Mouse (Mus musculus) intestine, postnatal 0 days (tissue): ENCODE results near the gene Ppp2r5b. TPM values are rescaled to one million over a fixed set of nuclear protein-coding genes. Genes with fewer than 3 reads are reported as not detected.

ENCODE experiments used
- ATAC-seq: fragments of 200-750 bp; cut with Nextera tagmentation; 2 replicates; pipeline ENCODE4 v1.8.0; 2017; ENCODE audit warnings: mild to moderate bottlenecking, moderate TSS enrichment, moderate library complexity
- H3K27ac ChIP-seq: fragments of 300-500 bp; sonication (generic); 2 replicates; pipeline ENCODE4 v1.5.1; 2014; ENCODE audit warnings: mild to moderate bottlenecking, low read depth, low read length, moderate library complexity
- H3K27me3 ChIP-seq: fragments of 300-500 bp; sonication (generic); replicated peaks from 2 replicates; pipeline ENCODE4 v1.6.1; 2014; ENCODE audit warnings: low read length, mixed read lengths; ENCODE audit not compliant: control insufficient read depth, insufficient read depth
- H3K36me3 ChIP-seq: fragments of 300-500 bp; sonication (generic); 2 replicates; pipeline ENCODE4 v1.6.1; 2014; ENCODE audit warnings: mild to moderate bottlenecking, moderate library complexity; ENCODE audit not compliant: control insufficient read depth, insufficient read depth
- H3K4me1 ChIP-seq: fragments of 300-500 bp; sonication (generic); replicated peaks from 2 replicates; pipeline ENCODE4 v1.6.1; 2014; ENCODE audit warnings: antibody characterized with exemption, low read length, mixed read lengths; ENCODE audit not compliant: control insufficient read depth, insufficient read depth
- H3K4me2 ChIP-seq: fragments of 300-500 bp; sonication (generic); replicated peaks from 2 replicates; pipeline ENCODE4 v1.6.1; 2014; ENCODE audit warnings: low read depth, mild to moderate bottlenecking, moderate library complexity
- H3K4me3 ChIP-seq: fragments of 300-500 bp; sonication (generic); 2 replicates; pipeline ENCODE4 v1.5.1; 2014; ENCODE audit warnings: low read depth, low read length
- H3K9ac ChIP-seq: fragments of 300-500 bp; sonication (generic); 2 replicates; pipeline ENCODE4 v1.6.1; 2014; ENCODE audit warnings: mild to moderate bottlenecking, low read depth, low read length
- H3K9me3 ChIP-seq: fragments of 300-500 bp; sonication (generic); 2 replicates; pipeline ENCODE4 v1.6.1; 2016; ENCODE audit warnings: mixed run types; ENCODE audit not compliant: control insufficient read depth
- CTCF ChIP-seq: sonication (generic); IDR thresholded peaks from 2 replicates; pipeline ENCODE4 v1.5.1; 2016; ENCODE audit warnings: low read depth, mild to moderate bottlenecking, control low read depth, antibody characterized with exemption, moderate library complexity
- WGBS: fragments of 180-500 bp; shearing (Covaris S2); extraction: QIAGEN DNeasy Blood & Tissue Kit; methylation state at CpG from one replicate; pipeline ENCODE4 v1.1.7; 2014; 5-methylcytosine and 5-hydroxymethylcytosine counted together
- polyA plus RNA-seq: library from polyadenylated mRNA; unstranded; fragments of >200 nt; fragmentation: Nextera tagmentation; extraction: Ambion mirVana; gene quantifications from 2 replicates; pipeline ENCODE4 v1.2.1, GENCODE M21; 2015

The Ppp2r5b gene
- polyA plus RNA-seq, 1 experiment from 2014 or later = 15.2 TPM

DNA sequence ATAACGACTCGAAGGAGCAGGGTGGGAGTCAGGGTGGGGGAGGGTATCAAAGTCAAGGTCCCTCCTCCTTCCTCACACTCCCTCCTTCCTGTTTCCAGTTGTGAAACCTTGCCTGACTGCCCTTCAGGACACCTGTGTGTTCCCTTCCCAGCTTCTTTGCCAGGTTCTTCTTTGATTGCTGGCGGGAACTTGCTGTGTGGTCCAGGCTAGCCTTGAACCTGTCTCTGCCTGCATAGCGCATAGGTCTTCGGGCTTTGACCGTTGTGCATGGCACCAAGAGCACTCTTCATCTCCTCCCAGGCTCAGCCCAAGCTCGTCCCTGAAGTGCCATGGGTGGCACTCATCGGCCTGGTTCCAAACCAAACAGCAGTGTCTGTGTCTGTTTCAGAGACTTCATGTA lies 29.3 kb upstream of the Ppp2r5b start:
- Histone ChIP-seq H3K9ac (peak overlapping the region; percentile 58), H3K4me3 (peak overlapping the region; percentile 62)
- 40% methylated on average over 8 of the region's 8 CpGs for WGBS

DNA sequence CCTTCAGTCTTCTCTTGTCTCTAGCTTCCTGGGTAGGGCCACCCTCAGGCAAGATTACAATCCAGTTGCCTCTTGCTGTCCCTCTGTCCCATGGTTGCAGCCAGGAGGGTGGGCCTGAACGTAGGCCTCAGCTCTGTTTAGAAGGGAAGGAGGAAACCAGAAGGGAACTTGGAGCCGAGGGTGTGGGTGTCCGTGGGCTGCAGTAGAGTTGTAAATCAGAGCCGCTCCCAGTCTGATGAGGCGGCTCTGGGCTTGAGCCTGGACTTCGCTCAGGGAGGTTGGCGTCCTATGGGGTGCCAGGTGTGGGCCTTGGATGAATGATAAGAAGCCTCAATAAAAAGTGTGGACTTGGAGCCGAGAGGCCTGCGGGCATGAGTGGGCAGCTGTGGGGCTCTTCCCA lies 28.5 kb upstream of the Ppp2r5b start:
- Histone ChIP-seq H3K27me3 (no peaks in the 10 kb centered on the region), H3K9me3 (no peaks in the 10 kb centered on the region), H3K4me2 (peak overlapping the region; percentile 77), H3K9ac (peak overlapping the region; percentile 87), H3K4me1 (0 out of 2 replicates have a peak, but pooled peaks cover 3% of the 10 kb centered on the region), H3K27ac (peak overlapping the region; percentile 99), H3K36me3 (peaks cover 22% of the 10 kb centered on the region), H3K4me3 (peak overlapping the region; percentile 62)
- TF ChIP-seq CTCF = no peak
- peak; percentile 78 for ATAC-seq
- 27% methylated on average over 9 of the region's 9 CpGs for WGBS

More for the DNA sequence above, 29.3 kb upstream of the Ppp2r5b start:
- H3K4me1 ChIP-seq = peaks cover 3% of the 10 kb centered on the region; the same call in 1 of the 2 replicates
- peak overlapping the region; percentile 99 for H3K27ac ChIP-seq
- peaks cover 21% of the 10 kb centered on the region for H3K36me3 ChIP-seq
- peak overlapping the region; percentile 77 for H3K4me2 ChIP-seq
- no peak for ATAC-seq
- no peaks in the 10 kb centered on the region for H3K27me3 ChIP-seq
- TF ChIP-seq CTCF = no peak
- no peaks in the 10 kb centered on the region for H3K9me3 ChIP-seq

DNA sequence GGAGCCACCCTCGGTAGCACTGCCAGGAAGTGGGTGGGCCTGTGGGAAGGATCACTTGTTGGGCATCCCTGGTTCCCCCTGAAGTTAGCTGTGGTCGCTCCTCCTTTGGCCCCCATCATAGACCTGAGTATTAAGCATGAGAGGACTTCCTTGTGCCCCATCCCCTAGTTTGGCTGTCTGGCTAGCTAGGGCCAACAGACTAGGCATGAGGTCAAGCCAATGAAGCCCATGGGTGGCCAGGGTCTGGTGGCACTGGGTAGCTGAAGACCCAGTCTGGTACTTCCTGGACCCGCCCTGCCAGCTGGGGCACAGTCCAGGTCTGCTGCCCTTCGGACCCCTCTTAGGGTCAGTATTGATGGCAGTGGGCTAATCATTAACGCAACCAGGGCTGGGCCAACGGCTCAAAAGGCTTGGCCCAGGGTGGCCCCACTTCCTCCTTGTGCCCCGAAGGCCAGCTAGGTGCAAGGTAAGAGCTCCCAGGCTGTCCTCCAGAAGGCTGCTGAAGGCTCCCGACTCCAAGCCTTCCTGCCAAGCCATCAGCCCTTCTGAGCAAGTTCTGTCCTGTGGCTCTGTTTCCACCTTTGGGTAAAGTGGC lies 27.3 kb upstream of the Ppp2r5b start:
- no peak for TF ChIP-seq CTCF
- ATAC-seq = peak; percentile 71
- peak overlapping the region; percentile 87 for H3K9ac ChIP-seq

DNA sequence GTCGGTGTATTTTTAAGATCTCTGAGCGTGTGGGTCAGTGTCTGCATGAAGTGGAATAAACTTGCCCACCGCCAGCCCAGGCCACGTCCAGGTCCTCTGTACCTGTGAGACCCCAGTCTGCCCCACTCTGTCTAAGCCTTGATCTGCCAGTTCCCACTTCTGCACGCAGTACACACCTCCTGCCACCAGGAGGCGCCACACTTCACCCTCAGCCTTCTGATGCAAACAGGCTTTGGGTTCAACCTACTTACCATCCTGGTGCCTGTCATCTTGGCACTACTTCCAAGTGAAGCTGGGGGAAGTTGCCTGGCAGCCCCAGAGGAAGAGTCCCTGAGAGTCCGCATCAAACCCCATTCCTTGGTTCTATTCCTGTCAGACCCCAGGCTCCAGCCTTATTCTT lies 26.6 kb upstream of the Ppp2r5b start:
- H3K9me3 ChIP-seq = no peaks in the 10 kb centered on the region
- ATAC-seq = no peak
- 0 out of 2 replicates have a peak, but pooled peaks cover 3% of the 10 kb centered on the region for H3K4me1 ChIP-seq
- H3K36me3 ChIP-seq = peaks cover 41% of the 10 kb centered on the region
- H3K4me3 ChIP-seq = no peak overlapping the region
- peak overlapping the region; percentile 77 for H3K4me2 ChIP-seq
- WGBS = 59% methylated on average over 7 of the region's 7 CpGs
- H3K9ac ChIP-seq = 0 out of 2 replicates have a peak overlapping the region, but pooled peaks have one; percentile 87
- TF ChIP-seq CTCF = peak; percentile 98
- H3K27ac ChIP-seq = peak overlapping the region; percentile 99
- H3K27me3 ChIP-seq = no peaks in the 10 kb centered on the region

More for the DNA sequence above, 27.3 kb upstream of the Ppp2r5b start:
- Histone ChIP-seq H3K4me2 (peak overlapping the region; percentile 77), H3K27ac (peak overlapping the region; percentile 99), H3K36me3 (peaks cover 34% of the 10 kb centered on the region), H3K4me1 (0 out of 2 replicates have a peak, but pooled peaks cover 3% of the 10 kb centered on the region), H3K4me3 (peak overlapping the region; percentile 62), H3K27me3 (no peaks in the 10 kb centered on the region), H3K9me3 (no peaks in the 10 kb centered on the region)
- WGBS = 36% methylated on average over 8 of the region's 8 CpGs

DNA sequence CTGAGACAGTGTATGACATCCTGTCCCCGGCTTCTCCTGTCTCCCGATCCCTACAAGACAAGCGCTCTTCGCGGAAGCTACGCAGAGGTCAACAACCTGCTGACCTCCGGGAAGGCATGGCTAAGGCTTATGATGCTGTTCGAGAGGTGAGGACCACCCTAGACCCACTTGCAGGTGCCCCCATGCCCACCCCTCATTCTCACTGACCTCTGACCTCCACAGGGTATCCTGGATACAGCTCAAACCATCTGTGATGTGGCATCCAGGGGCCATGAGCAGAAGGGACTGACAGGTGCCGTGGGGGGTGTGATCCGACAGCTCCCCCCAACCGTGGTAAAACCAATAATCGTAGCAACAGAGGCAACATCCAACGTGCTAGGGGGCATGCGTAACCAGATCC lies 25.7 kb upstream of the Ppp2r5b start:
- no peak overlapping the region for H3K9ac ChIP-seq

DNA sequence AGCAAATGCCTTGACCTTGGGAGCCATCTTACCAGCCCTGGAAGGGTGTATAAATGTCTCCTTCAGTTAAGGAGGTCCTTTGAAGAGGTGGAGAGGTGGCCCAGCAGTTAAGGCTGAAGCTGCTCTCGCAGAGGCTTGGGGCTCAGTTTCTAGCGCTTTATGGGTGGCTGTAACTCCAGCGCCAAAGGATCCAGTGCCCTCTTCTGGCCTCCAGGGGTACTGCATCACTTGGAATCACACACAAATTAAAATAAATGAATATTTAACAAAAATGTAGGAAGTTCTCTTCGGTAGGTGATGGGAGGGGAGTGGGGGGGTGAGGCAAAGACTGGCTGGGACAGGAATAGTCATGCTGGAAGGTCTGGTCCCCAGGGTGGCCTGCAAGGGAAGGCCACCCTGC lies 25.3 kb upstream of the Ppp2r5b start:
- no peak for ATAC-seq
- no peak overlapping the region for H3K27ac ChIP-seq
- H3K4me2 ChIP-seq = no peak overlapping the region
- H3K4me3 ChIP-seq = no peak overlapping the region
- 0 out of 2 replicates have a peak, but pooled peaks cover 3% of the 10 kb centered on the region for H3K4me1 ChIP-seq
- no peak overlapping the region for H3K9ac ChIP-seq
- peaks cover 54% of the 10 kb centered on the region for H3K36me3 ChIP-seq
- WGBS = 88% methylated on average over 4 of the region's 4 CpGs
- no peaks in the 10 kb centered on the region for H3K9me3 ChIP-seq
- H3K27me3 ChIP-seq = no peaks in the 10 kb centered on the region
- TF ChIP-seq CTCF = peak; percentile 61

More for the DNA sequence above, 25.7 kb upstream of the Ppp2r5b start:
- no peak for TF ChIP-seq CTCF
- Histone ChIP-seq H3K27me3 (no peaks in the 10 kb centered on the region), H3K36me3 (peaks cover 50% of the 10 kb centered on the region), H3K27ac (no peak overlapping the region), H3K4me1 (0 out of 2 replicates have a peak, but pooled peaks cover 3% of the 10 kb centered on the region), H3K9me3 (no peaks in the 10 kb centered on the region), H3K4me3 (no peak overlapping the region), H3K4me2 (no peak overlapping the region)
- ATAC-seq = no peak
- 92% methylated on average over 14 of the region's 14 CpGs for WGBS
